Mouse (Mus musculus): Measurements from ENCODE around the gene Ranbp3l.

DNA sequence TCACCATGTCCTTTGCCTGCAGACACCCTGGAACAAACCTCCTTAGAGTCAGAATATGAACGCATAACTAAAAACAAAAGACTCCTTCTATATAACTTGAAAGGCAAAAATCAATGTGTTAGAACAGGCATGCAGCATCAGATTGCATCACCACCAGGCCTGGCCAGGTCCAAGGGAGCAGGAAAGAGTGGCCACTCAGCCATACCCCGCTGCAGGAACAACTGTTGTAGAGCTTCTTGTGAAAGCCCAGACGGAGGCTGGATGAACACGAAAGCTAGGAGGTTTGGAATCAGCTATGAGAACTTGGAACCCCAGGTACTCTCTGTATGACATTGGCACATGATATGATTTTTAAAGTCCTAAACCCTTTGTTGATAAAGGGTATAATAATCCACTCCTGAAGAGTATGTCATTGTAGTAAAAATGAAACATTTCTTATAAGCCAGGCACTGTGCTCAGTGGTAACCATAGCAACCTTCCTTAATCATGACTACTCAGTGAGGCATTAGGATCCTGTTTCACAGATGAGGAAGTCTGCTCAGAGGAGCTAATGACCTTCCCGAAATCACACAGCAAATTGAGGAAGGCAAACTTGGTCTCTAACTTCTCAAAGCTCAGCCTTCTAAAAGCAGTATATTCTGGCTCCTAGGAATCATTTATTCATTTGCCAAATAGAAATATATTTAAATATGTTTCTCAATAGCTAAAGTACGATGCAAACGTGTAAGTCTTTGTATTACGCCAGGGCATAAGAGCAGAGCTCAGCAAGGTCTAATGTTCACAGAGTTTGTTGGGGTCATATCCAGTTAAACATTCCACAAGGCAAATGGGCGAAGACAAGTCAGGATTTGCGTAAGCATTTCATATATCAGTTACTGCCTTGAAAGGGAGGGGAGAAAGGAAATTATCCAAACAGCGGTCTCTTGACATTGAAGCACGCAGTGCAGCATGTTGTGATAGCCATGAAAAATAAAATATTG is 24.4 kb downstream of the Ranbp3l start:
- TF ChIP-seq EP300 (IDR thresholded peaks at IDR 0.05; ENCODE audit: low read depth) (no peak), CTCF (IDR thresholded peaks at IDR 0.05; ENCODE audit: low read depth) (no peak)

All from liver, postnatal 0 days (tissue).